Mouse (Mus musculus) olfactory bulb, adult 2 months (tissue): ENCODE data around the gene Apon. TPM values are rescaled to one million over a fixed set of nuclear protein-coding genes. Genes with fewer than 3 reads are reported as not detected.
"Not testable (repeated sequence)": the region's sequence is repeated elsewhere in the genome, so short reads cannot be mapped to it uniquely, and the experiment has no call there.

ENCODE experiments used
- H3K27ac ChIP-seq: fragments of 200-500 bp; 2 replicates; pipeline ENCODE4 v1.5.1; 2012; ENCODE audit warnings: low read depth, low read length; ENCODE audit not compliant: insufficient read depth
- H3K4me1 ChIP-seq: fragments of 200-500 bp; 2 replicates; pipeline ENCODE4 v1.6.1; 2012; ENCODE audit warnings: low read length; ENCODE audit not compliant: control insufficient read depth, insufficient read depth
- H3K4me3 ChIP-seq: fragments of 200-500 bp; 2 replicates; pipeline ENCODE4 v1.5.1; 2012; ENCODE audit warnings: mild to moderate bottlenecking, low read depth, low read length, moderate library complexity; ENCODE audit not compliant: insufficient read depth
- CTCF ChIP-seq: fragments of 200-500 bp; IDR thresholded peaks from 2 replicates; pipeline ENCODE4 v1.5.1; 2012; ENCODE audit warnings: low read depth, mild to moderate bottlenecking, low read length, moderate library complexity; ENCODE audit not compliant: insufficient read depth
- POLR2A ChIP-seq: fragments of 200-500 bp; IDR thresholded peaks from 2 replicates; pipeline ENCODE4 v1.6.1; 2012; ENCODE audit warnings: mild to moderate bottlenecking, low read depth, low read length, moderate library complexity; ENCODE audit not compliant: insufficient read depth
- WGBS: fragments of 180-500 bp; shearing (Covaris S2); methylation state at CpG from one replicate; pipeline ENCODE4 v1.1.7; 2018; 5-methylcytosine and 5-hydroxymethylcytosine counted together
- polyA plus RNA-seq: library from polyadenylated mRNA; stranded (reverse); fragments of >200 nt; gene quantifications from 2 replicates; pipeline ENCODE4 v1.2.4, GENCODE M21; 2012; ENCODE audit warnings: low replicate concordance; ENCODE audit not compliant: missing spikeins, insufficient read depth, insufficient read length

Apon gene
- polyA plus RNA-seq, 1 experiment: not detected

DNA sequence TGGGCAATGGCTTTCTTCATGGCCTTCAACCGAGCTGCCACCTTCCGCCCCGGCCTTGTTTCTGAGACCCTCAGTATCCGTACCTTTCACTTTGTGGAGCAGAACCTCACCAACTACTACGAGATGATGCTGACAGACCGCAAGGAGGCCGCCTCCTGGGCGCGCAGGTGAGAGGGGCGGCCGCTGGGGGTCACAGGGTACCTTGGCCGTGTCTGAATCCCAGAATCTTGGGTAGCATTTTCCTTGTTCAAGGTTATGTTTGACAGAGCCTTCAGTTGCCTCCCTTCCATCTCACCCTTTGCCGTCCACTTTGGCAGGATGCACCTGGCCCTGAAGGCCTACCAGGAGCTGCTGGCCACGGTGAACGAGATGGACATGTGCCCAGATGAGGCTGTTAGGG lies 9.8 kb upstream of the Apon start:
- WGBS: 95% methylated on average over 15 of the region's 15 CpGs
- no peak for TF ChIP-seq POLR2A
- no peak for TF ChIP-seq CTCF
- Histone ChIP-seq H3K4me1 (peaks cover 9% of the 10 kb centered on the region), H3K4me3 (no peak overlapping the region), H3K27ac (no peak overlapping the region)

DNA sequence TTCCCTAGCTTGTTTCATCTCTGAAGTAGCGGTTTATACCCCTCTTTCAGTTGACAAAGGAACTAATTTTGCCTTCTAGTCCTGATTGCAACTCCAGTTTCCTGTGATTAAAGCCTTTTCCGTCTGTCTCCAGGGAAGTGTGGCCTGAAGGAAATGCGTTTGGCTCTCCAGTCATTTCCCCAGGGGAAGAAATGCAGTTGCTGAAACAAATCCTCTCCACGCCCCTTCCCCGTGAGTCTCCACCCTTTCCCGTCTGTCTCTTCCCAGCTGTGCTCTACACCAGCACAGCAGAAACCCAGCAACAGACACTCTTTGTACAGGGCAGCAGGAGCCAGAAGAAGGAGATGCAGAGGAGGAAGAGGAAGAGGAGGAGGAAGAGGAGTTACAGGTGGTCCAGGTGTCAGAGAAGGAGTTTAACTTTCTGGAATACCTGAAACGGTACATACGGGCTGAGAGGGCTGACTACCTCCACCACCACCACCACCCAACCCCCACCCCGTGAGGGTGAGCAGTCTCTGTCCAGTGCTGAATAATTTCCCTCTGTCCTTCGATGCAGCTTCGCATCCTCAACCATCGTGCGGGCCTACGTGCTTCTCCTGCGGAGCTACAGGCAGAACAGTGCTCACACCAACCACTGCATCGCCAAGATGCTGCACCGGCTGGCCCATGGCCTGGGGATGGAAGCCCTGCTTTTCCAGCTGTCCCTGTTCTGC lies 6.7 kb upstream of the Apon start:
- Histone ChIP-seq H3K4me3 (peak overlapping the region; percentile 7; the same call in 1 of the 2 replicates), H3K27ac (peak overlapping the region; percentile 6; the same call in 1 of the 2 replicates), H3K4me1 (peaks cover 9% of the 10 kb centered on the region)
- 70% methylated on average over 17 of the region's 17 CpGs for WGBS
- TF ChIP-seq POLR2A: no peak
- TF ChIP-seq CTCF: no peak

DNA sequence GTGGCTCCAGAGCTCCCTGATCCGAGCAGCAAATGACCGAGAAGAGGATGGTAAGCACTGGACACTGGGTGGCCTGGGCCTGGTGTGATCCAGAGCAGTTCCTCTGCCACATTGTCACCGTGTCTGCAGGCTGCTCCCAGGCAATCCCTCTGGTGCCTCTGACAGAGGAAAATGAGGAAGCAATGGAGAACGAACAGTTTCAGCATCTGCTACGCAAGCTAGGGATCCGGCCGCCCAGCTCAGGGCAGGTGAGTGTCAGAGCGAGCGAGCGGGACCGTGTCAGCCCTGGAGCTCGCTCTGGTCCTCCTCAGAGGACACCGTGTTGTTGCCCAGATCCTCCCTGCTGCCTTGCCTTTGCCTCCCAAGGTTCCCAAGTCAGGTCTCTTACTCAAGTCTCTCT lies 3.3 kb upstream of the Apon start:
- TF ChIP-seq CTCF (no peak), POLR2A (no peak)
- 96% methylated on average over 13 of the region's 13 CpGs for WGBS
- no peak overlapping the region for H3K4me3 ChIP-seq

DNA sequence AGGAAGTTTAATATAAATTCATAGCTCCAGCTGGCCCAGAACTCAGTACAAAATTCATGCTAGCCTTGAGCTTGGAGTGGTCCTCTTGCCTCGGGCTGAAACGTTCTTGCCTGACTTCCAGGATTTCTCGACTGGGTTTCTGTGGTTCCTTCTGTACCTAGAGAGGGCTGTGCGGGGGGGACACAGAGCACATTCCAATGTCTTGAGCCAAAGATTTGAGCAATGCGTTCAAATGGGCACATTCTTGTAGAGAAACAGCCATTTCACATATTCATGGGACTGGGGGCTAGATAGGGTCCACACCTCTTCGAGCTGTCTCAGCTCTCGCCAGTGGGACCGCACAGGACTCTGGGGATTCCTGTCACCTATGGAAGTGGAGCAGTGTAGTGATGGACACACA lies 2.0 kb downstream of the Apon start:
- H3K27ac ChIP-seq: no peak overlapping the region
- TF ChIP-seq CTCF (no peak), POLR2A (no peak)
- 91% methylated on average over 8 of the region's 8 CpGs for WGBS

More for the DNA sequence above, 3.3 kb upstream of the Apon start:
- Histone ChIP-seq H3K4me1 (peaks cover 9% of the 10 kb centered on the region), H3K27ac (no peak overlapping the region)

DNA sequence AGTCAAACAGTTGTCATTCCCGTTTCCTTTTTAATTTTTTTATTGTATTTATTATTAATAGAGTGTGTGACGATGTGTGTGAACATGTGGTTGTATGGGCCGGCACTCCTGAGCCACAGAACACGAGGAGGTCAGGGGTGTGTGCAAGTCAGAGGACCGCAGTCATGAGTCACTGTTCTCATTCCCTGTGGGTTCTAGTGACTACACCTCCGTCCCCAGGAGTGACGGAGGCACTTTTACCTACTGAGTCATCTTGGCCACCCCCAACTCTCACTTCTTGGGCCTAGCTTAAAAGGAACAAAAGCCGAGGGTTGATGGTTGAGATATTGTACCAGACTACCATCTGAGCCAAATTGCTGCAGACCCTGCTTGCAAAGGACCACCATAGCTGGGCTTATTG lies 2.4 kb downstream of the Apon start:
- H3K27ac ChIP-seq: no peak overlapping the region
- no peak overlapping the region for H3K4me3 ChIP-seq
- 77% methylated on average over 8 of the region's 8 CpGs for WGBS
- TF ChIP-seq CTCF (no peak), POLR2A (no peak)
- H3K4me1 ChIP-seq: no peaks in the 10 kb centered on the region

More for the DNA sequence above, 2.0 kb downstream of the Apon start:
- Histone ChIP-seq H3K4me3 (no peak overlapping the region), H3K4me1 (no peaks in the 10 kb centered on the region)

GRCm38 (mm10) chr10:128258953-128259352 lies 5.1 kb downstream of the Apon start:
- no peaks in the 10 kb centered on the region for H3K4me1 ChIP-seq
- 47% methylated on average over 4 of the region's 4 CpGs for WGBS
- no peak overlapping the region for H3K27ac ChIP-seq
- H3K4me3 ChIP-seq: no peak overlapping the region
- no peak for TF ChIP-seq POLR2A
- no peak for TF ChIP-seq CTCF

GRCm38 (mm10) chr10:128259946-128260345 lies 6.0 kb downstream of the Apon start:
- TF ChIP-seq CTCF (no peak), POLR2A (no peak)
- WGBS: 89% methylated on average over 5 of the region's 5 CpGs
- no peak overlapping the region for H3K4me3 ChIP-seq
- H3K27ac ChIP-seq: no peak overlapping the region
- no peaks in the 10 kb centered on the region for H3K4me1 ChIP-seq

GRCm38 (mm10) chr10:128260376-128260775 lies 6.5 kb downstream of the Apon start:
- WGBS: 90% methylated on average over 7 of the region's 7 CpGs
- not testable (repeated sequence) for H3K4me1 ChIP-seq, H3K4me3 ChIP-seq, H3K27ac ChIP-seq

- H3K4me3 ChIP-seq: no peak overlapping the region
Measured at GRCm38 (mm10) chr10:128262300-128262699, 8.4 kb downstream of the Apon start.

More at GRCm38 (mm10) chr10:128262300-128262699, 8.4 kb downstream of the Apon start:
- 87% methylated on average over 22 of the region's 22 CpGs for WGBS
- no peak for TF ChIP-seq POLR2A
- TF ChIP-seq CTCF: no peak
- Histone ChIP-seq H3K4me1 (no peaks in the 10 kb centered on the region), H3K27ac (no peak overlapping the region)
